11 mouse cellular contexts compared by ENCODE assay signal in the genomic region with DNA sequence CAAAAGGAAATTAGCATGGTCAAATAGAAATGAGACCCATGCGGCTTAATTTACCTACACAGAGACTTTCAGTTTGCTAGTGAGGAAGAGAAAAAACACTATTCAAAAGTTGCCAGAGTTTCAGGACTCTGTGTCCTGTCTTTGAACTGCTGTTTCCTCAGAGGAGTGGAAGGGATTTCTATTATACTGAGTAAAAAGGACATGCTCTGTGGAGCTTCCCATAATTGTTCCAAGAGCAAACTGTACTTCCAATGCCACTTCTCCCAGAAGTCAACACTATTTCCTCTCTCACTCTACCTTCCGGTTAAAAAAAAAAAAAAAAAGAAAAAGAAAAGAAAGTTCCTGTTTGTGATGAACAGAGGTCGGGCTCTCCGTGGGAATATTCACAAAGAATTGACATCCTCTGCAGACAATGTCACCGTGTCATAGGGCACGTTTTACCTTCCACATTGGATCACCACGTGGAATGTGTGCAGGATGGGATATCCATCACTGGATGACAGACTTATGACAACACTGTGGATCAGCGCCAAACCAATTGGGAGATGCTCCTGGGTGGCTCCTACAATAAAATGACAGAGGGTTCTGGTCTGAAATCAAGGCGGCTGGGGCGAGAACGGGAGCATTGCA.
DNase-seq lines count a peak whose midpoint lies in the region; ATAC-seq and TF ChIP-seq lines count a peak whose summit lies in the region.
"Had no signal": no experiment of that assay in that cellular context is flagged by ENCODE, and none has a peak within 500 bp of the region (broad histone marks: within the 10 kb centered on the region; RNA-seq: fewer than 3 reads in every experiment).

No protein-coding gene starts in this region.

- no peak for TF ChIP-seq CTCF in kidney, postnatal 0 days (IDR thresholded peaks at IDR 0.05; ENCODE audit: low read depth)

- peak; percentile 19 to 61 for DNase-seq in adrenal gland, adult (ENCODE audit: inconsistent age in 2 of 2, low spot score in 1 of 2)
- DNase-seq in adrenal gland, postnatal 4 days (ENCODE audit: low spot score in 2 of 2) = no peak
- peak; percentile 10 for DNase-seq in right cerebral cortex, adult 18-20 months
- no peak for DNase-seq in right cerebral cortex, postnatal 10 days (ENCODE audit: low spot score in 2 of 2)
- DNase-seq in kidney, postnatal 0 days (ENCODE audit: low spot score) = peak; percentile 47
- peak; percentile 38 for DNase-seq in skeletal muscle tissue, adult 2 months (ENCODE audit: low read depth, low spot score)
- no peak for DNase-seq in urinary bladder, postnatal 14 days (ENCODE audit: low spot score)
- DNase-seq in embryo, embryonic 10.5 days (ENCODE audit: low spot score) = no peak
- DNase-seq: left cerebral cortex, postnatal 4 days; thymus, adult 18-20 months had no signal

- no peaks in the 10 kb centered on the region for H3K36me3 ChIP-seq in kidney, postnatal 0 days (ENCODE audit: insufficient read depth, low read length)
- H3K36me3 ChIP-seq: liver, embryonic 15.5 days had no signal

- H3K27me3 ChIP-seq in kidney, postnatal 0 days (ENCODE audit: insufficient read depth, low read length) = no peaks in the 10 kb centered on the region
- H3K27me3 ChIP-seq: liver, embryonic 15.5 days had no signal

- no peak overlapping the region for H3K27ac ChIP-seq in kidney, postnatal 0 days
- H3K27ac ChIP-seq: liver, embryonic 15.5 days had no signal

- H3K9me3 ChIP-seq in kidney, postnatal 0 days (replicated peaks; ENCODE audit: low read length) = no peaks in the 10 kb centered on the region
- H3K9me3 ChIP-seq: liver, embryonic 15.5 days had no signal

- no peak overlapping the region for H3K4me2 ChIP-seq in kidney, postnatal 0 days (ENCODE audit: low read length)
- H3K4me2 ChIP-seq: liver, embryonic 15.5 days had no signal

- no peaks in the 10 kb centered on the region for H3K4me1 ChIP-seq in kidney, postnatal 0 days (replicated peaks; ENCODE audit: insufficient read depth, low read length)
- H3K4me1 ChIP-seq: liver, embryonic 15.5 days had no signal

- no peak overlapping the region for H3K4me3 ChIP-seq in kidney, postnatal 0 days (replicated peaks; ENCODE audit: low read depth, low read length)
- H3K4me3 ChIP-seq: liver, embryonic 15.5 days had no signal

- WGBS in kidney, postnatal 0 days = 56% methylated on average over 11 of the region's 11 CpGs

- H3K9ac ChIP-seq in kidney, postnatal 0 days (ENCODE audit: low read depth, low read length) = no peak overlapping the region
- H3K9ac ChIP-seq: liver, embryonic 15.5 days had no signal

- no peak for ATAC-seq in kidney, postnatal 0 days (replicated peaks; ENCODE audit: low FRiP score, low read depth)

Comparison
In these comparisons a context has a peak if more than half of its experiments do, and no peak if none do; other contexts are left out.
1. DNase-seq: peak in adrenal gland, adult (2 of 2), right cerebral cortex, adult 18-20 months (single experiment), kidney, postnatal 0 days (single experiment) and skeletal muscle tissue, adult 2 months (single experiment); none in adrenal gland, postnatal 4 days (0 of 2), right cerebral cortex, postnatal 10 days (0 of 2), urinary bladder, postnatal 14 days (single experiment) and embryo, embryonic 10.5 days (single experiment).